Mouse (Mus musculus) adrenal gland (tissue): Measurements from ENCODE around the gene Zfp940.
"Not testable (repeated sequence)": the region's sequence is repeated elsewhere in the genome, so short reads cannot be mapped to it uniquely, and the experiment has no call there.

Source experiments
- intact Hi-C: fragments of 180-260 bp; cut with DNase I; formaldehyde crosslinking; loops from one replicate; pipeline ENCODE4 v1.15.1; 2025
- long read RNA-seq, 2 experiments: library from polyadenylated mRNA; unstranded; transcript quantifications; one replicate each; pipeline ENCODE4 v2.0.0; 2020; ENCODE audit warnings: borderline replicate concordance in 1 of 2; ENCODE audit not compliant: insufficient replicate concordance in 1 of 2

Gene Zfp940
- long read RNA-seq, experiment 1 = 0 reads
- long read RNA-seq, experiment 2, partial matches to known transcripts = 1 of 2 reads
- long read RNA-seq, experiment 2, other reads (novel, unspliced or antisense) = 0 of 2 reads

GRCm38 (mm10) chr7:29853219-29853842 lies at the start of gene Zfp940:
Zfp940 (minus strand) TSS chr7:29853669.
- intact Hi-C loops = loop anchor here (5.0 kb wide), 1 partner anchor 36 kb away; the partner anchor contains the start of gene Zfp790

- intact Hi-C loops = no loop called here
Measured at GRCm38 (mm10) chr7:29898351-29898750, 44.9 kb upstream of the Zfp940 start.

GRCm38 (mm10) chr7:29892756-29893155 lies 39.3 kb upstream of the Zfp940 start:
- intact Hi-C loops = no loop called here

- intact Hi-C loops = no loop called here
Measured at GRCm38 (mm10) chr7:29890501-29890900, 37.0 kb upstream of the Zfp940 start.

- intact Hi-C loops = no loop called here
Measured at GRCm38 (mm10) chr7:29880916-29881315, 27.4 kb upstream of the Zfp940 start.

- intact Hi-C loops = no loop called here
Measured at GRCm38 (mm10) chr7:29880056-29880455, 26.6 kb upstream of the Zfp940 start.

- intact Hi-C loops = not testable (repeated sequence)
Measured at GRCm38 (mm10) chr7:29877561-29877960, 24.1 kb upstream of the Zfp940 start.

GRCm38 (mm10) chr7:29874256-29874655 lies 20.8 kb upstream of the Zfp940 start:
- intact Hi-C loops = no loop called here

- intact Hi-C loops = no loop called here
Measured at GRCm38 (mm10) chr7:29861660-29862059, 8.2 kb upstream of the Zfp940 start.

- intact Hi-C loops = no loop called here
Measured at GRCm38 (mm10) chr7:29859532-29860517, 6.4 kb upstream of the Zfp940 start, which contains the start of gene Zfp420. Zfp420 (plus strand) TSS chr7:29859979.

- intact Hi-C loops = loop anchor here (5.0 kb wide), 1 partner anchor 36 kb away; the partner anchor contains the start of gene Zfp790
Measured at GRCm38 (mm10) chr7:29852831-29853218, 644 bp downstream of the Zfp940 start.

- intact Hi-C loops = no loop called here
Measured at GRCm38 (mm10) chr7:29844616-29845015, 8.9 kb downstream of the Zfp940 start.

- intact Hi-C loops = no loop called here
Measured at GRCm38 (mm10) chr7:29842105-29842504, 11.4 kb downstream of the Zfp940 start.

GRCm38 (mm10) chr7:29839256-29839655 lies 14.2 kb downstream of the Zfp940 start:
- intact Hi-C loops = no loop called here

GRCm38 (mm10) chr7:29836816-29837215 lies 16.7 kb downstream of the Zfp940 start:
- intact Hi-C loops = no loop called here

GRCm38 (mm10) chr7:29829804-29830203 lies 23.7 kb downstream of the Zfp940 start:
- intact Hi-C loops = no loop called here

- intact Hi-C loops = no loop called here
Measured at GRCm38 (mm10) chr7:29828001-29828400, 25.5 kb downstream of the Zfp940 start.

- intact Hi-C loops = loop anchor here (5.0 kb wide), 2 partner anchors 34 to 51 kb away; partner anchors contain the start of genes Zfp84 and Zfp940
Measured at GRCm38 (mm10) chr7:29818619-29819254, 34.7 kb downstream of the Zfp940 start.

- intact Hi-C loops = loop anchor here (5.0 kb wide), 2 partner anchors 36 to 49 kb away; partner anchors contain the start of genes Zfp84 and Zfp940
Measured at GRCm38 (mm10) chr7:29815910-29816429, 37.5 kb downstream of the Zfp940 start, which contains the start of gene Zfp790. Zfp790 (plus strand) TSS chr7:29816114.

- intact Hi-C loops = loop anchor here (5.0 kb wide), 2 partner anchors 37 to 48 kb away; partner anchors contain the start of genes Zfp84 and Zfp940
Measured at GRCm38 (mm10) chr7:29815061-29815784, 38.2 kb downstream of the Zfp940 start.
